ENCODE assay signal across 24 mouse cellular contexts in the genomic region with DNA sequence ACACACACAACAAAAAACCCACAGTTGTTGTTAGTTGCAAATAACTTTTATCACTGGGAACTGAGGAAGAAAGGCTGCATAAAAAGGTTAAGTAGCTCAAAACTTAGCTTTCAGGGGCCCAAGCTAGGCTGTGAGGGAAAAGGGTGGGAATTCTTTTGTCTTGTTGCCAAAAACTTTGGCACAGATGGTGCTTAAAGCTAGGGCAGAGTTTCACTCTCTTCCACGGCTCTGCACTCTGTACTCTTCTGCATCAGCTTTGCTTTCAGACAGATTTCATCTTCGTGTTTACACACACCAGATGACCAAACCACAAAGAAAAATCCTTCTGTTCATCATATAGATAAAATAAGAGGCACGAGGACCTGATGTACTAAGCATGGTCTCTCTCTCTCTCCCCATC.
A peak's percentile ranks its signal among the peaks of the same experiment; 100 is the strongest.
DNase-seq lines count a peak whose midpoint lies in the region; ATAC-seq and TF ChIP-seq lines count a peak whose summit lies in the region.
"Had no signal": no experiment of that assay in that cellular context is flagged by ENCODE, and none has a peak within 500 bp of the region (broad histone marks: within the 10 kb centered on the region; RNA-seq: fewer than 3 reads in every experiment).

No protein-coding gene starts in this region.

- ATAC-seq in forebrain, embryonic 14.5 days, result peak; percentile 75; the same call in 1 of the 2 replicates
- ATAC-seq in forebrain, embryonic 11.5 days (replicated peaks; ENCODE audit: low FRiP score), result no peak
- peak; percentile 50; the same call in 1 of the 2 replicates for ATAC-seq in hindbrain, embryonic 16.5 days
- no peak for ATAC-seq in hindbrain, embryonic 14.5 days (ENCODE audit: low FRiP score)
- no peak for ATAC-seq in midbrain, embryonic 16.5 days
- no peak for ATAC-seq in midbrain, embryonic 14.5 days (ENCODE audit: low FRiP score, low TSS enrichment)
- ATAC-seq in kidney, embryonic 16.5 days (ENCODE audit: low FRiP score, low TSS enrichment), result no peak
- ATAC-seq: CD4-positive, CD25-positive, alpha-beta regulatory T cell, adult 4 months; intestine, embryonic 16.5 days had no signal

- H3K4me3 ChIP-seq in forebrain, embryonic 14.5 days (ENCODE audit: low read depth, low read length), result no peak overlapping the region
- H3K4me3 ChIP-seq in forebrain, embryonic 11.5 days (ENCODE audit: low read depth, low read length), result no peak overlapping the region
- H3K4me3 ChIP-seq in hindbrain, embryonic 16.5 days (ENCODE audit: low read length), result no peak overlapping the region
- no peak overlapping the region for H3K4me3 ChIP-seq in hindbrain, embryonic 14.5 days (replicated peaks; ENCODE audit: low read length)
- H3K4me3 ChIP-seq in midbrain, embryonic 16.5 days (ENCODE audit: low read depth, low read length), result no peak overlapping the region
- H3K4me3 ChIP-seq in midbrain, embryonic 14.5 days (replicated peaks; ENCODE audit: low read depth, low read length), result no peak overlapping the region
- no peak overlapping the region for H3K4me3 ChIP-seq in cortical plate, adult 2 months (ENCODE audit: insufficient read depth, low read length)
- no peak overlapping the region for H3K4me3 ChIP-seq in kidney, embryonic 16.5 days (ENCODE audit: low read length)
- H3K4me3 ChIP-seq: gastrocnemius, adult 2 months; hindbrain, embryonic 10.5 days; kidney, embryonic 15.5 days; limb, embryonic 10.5 days; liver, embryonic 15.5 days; neural tube, embryonic 13.5 days had no signal

- TF ChIP-seq CTCF in cortical plate, adult 2 months (IDR thresholded peaks at IDR 0.05; ENCODE audit: extremely low read depth, insufficient read depth, low read length), result no peak

- no peak overlapping the region for H3K27ac ChIP-seq in forebrain, embryonic 14.5 days (ENCODE audit: low read depth, low read length)
- no peak overlapping the region for H3K27ac ChIP-seq in forebrain, embryonic 11.5 days (ENCODE audit: low read depth, low read length)
- H3K27ac ChIP-seq in hindbrain, embryonic 16.5 days (ENCODE audit: low read depth, low read length), result no peak overlapping the region
- H3K27ac ChIP-seq in hindbrain, embryonic 14.5 days, result no peak overlapping the region
- peak overlapping the region; percentile 24; the same call in 1 of the 2 replicates for H3K27ac ChIP-seq in midbrain, embryonic 16.5 days (ENCODE audit: low read length)
- no peak overlapping the region for H3K27ac ChIP-seq in midbrain, embryonic 14.5 days (replicated peaks; ENCODE audit: low read depth, low read length)
- H3K27ac ChIP-seq in cortical plate, adult 2 months (ENCODE audit: insufficient read depth, low read length), result peak overlapping the region; percentile 83
- no peak overlapping the region for H3K27ac ChIP-seq in kidney, embryonic 16.5 days (ENCODE audit: low read length)
- H3K27ac ChIP-seq: gastrocnemius, adult 2 months; hindbrain, embryonic 10.5 days; kidney, embryonic 15.5 days; limb, embryonic 10.5 days; liver, embryonic 15.5 days; macrophage; neural tube, embryonic 13.5 days had no signal

- H3K9ac ChIP-seq in forebrain, embryonic 14.5 days (ENCODE audit: low read length), result no peak overlapping the region
- H3K9ac ChIP-seq in forebrain, embryonic 11.5 days (ENCODE audit: low read length), result no peak overlapping the region
- H3K9ac ChIP-seq in hindbrain, embryonic 16.5 days (ENCODE audit: low read depth, low read length), result no peak overlapping the region
- H3K9ac ChIP-seq in hindbrain, embryonic 14.5 days, result no peak overlapping the region
- H3K9ac ChIP-seq in midbrain, embryonic 16.5 days (ENCODE audit: low read depth, low read length), result no peak overlapping the region
- H3K9ac ChIP-seq in midbrain, embryonic 14.5 days (replicated peaks; ENCODE audit: low read length), result no peak overlapping the region
- no peak overlapping the region for H3K9ac ChIP-seq in kidney, embryonic 16.5 days (replicated peaks; ENCODE audit: low read length)
- H3K9ac ChIP-seq: kidney, embryonic 15.5 days; liver, embryonic 15.5 days; neural tube, embryonic 13.5 days had no signal

- H3K9me3 ChIP-seq in forebrain, embryonic 14.5 days (replicated peaks; ENCODE audit: control insufficient read depth, low read length), result no peaks in the 10 kb centered on the region
- H3K9me3 ChIP-seq in forebrain, embryonic 11.5 days (ENCODE audit: control insufficient read depth, low read length), result no peaks in the 10 kb centered on the region
- H3K9me3 ChIP-seq in hindbrain, embryonic 16.5 days (ENCODE audit: control insufficient read depth, low read length), result no peaks in the 10 kb centered on the region
- H3K9me3 ChIP-seq in hindbrain, embryonic 14.5 days (ENCODE audit: control insufficient read depth, low read length), result no peaks in the 10 kb centered on the region
- no peaks in the 10 kb centered on the region for H3K9me3 ChIP-seq in midbrain, embryonic 16.5 days (replicated peaks; ENCODE audit: control insufficient read depth, low read length, poor library complexity, severe bottlenecking)
- H3K9me3 ChIP-seq in midbrain, embryonic 14.5 days (ENCODE audit: control insufficient read depth, low read length), result no peaks in the 10 kb centered on the region
- no peaks in the 10 kb centered on the region for H3K9me3 ChIP-seq in kidney, embryonic 16.5 days (ENCODE audit: low read length)
- H3K9me3 ChIP-seq: hindbrain, embryonic 10.5 days; kidney, embryonic 15.5 days; limb, embryonic 10.5 days; liver, embryonic 15.5 days; neural tube, embryonic 13.5 days had no signal

- no peaks in the 10 kb centered on the region for H3K4me1 ChIP-seq in forebrain, embryonic 14.5 days (ENCODE audit: control insufficient read depth, insufficient read depth, low read length)
- H3K4me1 ChIP-seq in forebrain, embryonic 11.5 days (replicated peaks; ENCODE audit: control insufficient read depth, insufficient read depth, low read length), result no peaks in the 10 kb centered on the region
- no peaks in the 10 kb centered on the region; the same call in 1 of the 2 replicates for H3K4me1 ChIP-seq in hindbrain, embryonic 16.5 days (ENCODE audit: control insufficient read depth, insufficient read depth, low read depth, low read length)
- 0 out of 2 replicates have a peak, but pooled peaks cover 4% of the 10 kb centered on the region for H3K4me1 ChIP-seq in hindbrain, embryonic 14.5 days (replicated peaks; ENCODE audit: control insufficient read depth, insufficient read depth, low read length)
- H3K4me1 ChIP-seq in midbrain, embryonic 16.5 days (ENCODE audit: control insufficient read depth, insufficient read depth, low read length), result peaks cover 9% of the 10 kb centered on the region; the same call in 1 of the 2 replicates
- H3K4me1 ChIP-seq in midbrain, embryonic 14.5 days (ENCODE audit: control insufficient read depth, insufficient read depth, low read length), result no peaks in the 10 kb centered on the region
- H3K4me1 ChIP-seq in cortical plate, adult 2 months (ENCODE audit: control insufficient read depth, insufficient read depth, low read length), result peaks cover 9% of the 10 kb centered on the region; the same call in 1 of the 2 replicates
- no peaks in the 10 kb centered on the region for H3K4me1 ChIP-seq in kidney, embryonic 16.5 days (ENCODE audit: insufficient read depth, low read length)
- H3K4me1 ChIP-seq: hindbrain, embryonic 10.5 days; kidney, embryonic 15.5 days; limb, embryonic 10.5 days; liver, embryonic 15.5 days had no signal

- TF ChIP-seq POLR2A in cortical plate, adult 2 months (IDR thresholded peaks at IDR 0.05; ENCODE audit: extremely low read depth, insufficient read depth, low read length), result no peak

- WGBS in forebrain, embryonic 14.5 days, result 39% methylated on average over 3 of the region's 3 CpGs
- 69% methylated on average over 3 of the region's 3 CpGs for WGBS in forebrain, embryonic 11.5 days
- WGBS in hindbrain, embryonic 16.5 days, result 59% methylated on average over 3 of the region's 3 CpGs
- WGBS in hindbrain, embryonic 14.5 days, result 48% methylated on average over 3 of the region's 3 CpGs
- 45% methylated on average over 3 of the region's 3 CpGs for WGBS in midbrain, embryonic 16.5 days
- 53% methylated on average over 3 of the region's 3 CpGs for WGBS in midbrain, embryonic 14.5 days
- WGBS in kidney, embryonic 16.5 days, result 55% methylated on average over 3 of the region's 3 CpGs

- no peaks in the 10 kb centered on the region for H3K36me3 ChIP-seq in forebrain, embryonic 14.5 days (ENCODE audit: control insufficient read depth, insufficient read depth, low read length)
- H3K36me3 ChIP-seq in forebrain, embryonic 11.5 days (ENCODE audit: control insufficient read depth, insufficient read depth, low read length), result no peaks in the 10 kb centered on the region
- H3K36me3 ChIP-seq in hindbrain, embryonic 16.5 days (ENCODE audit: control insufficient read depth, insufficient read depth, low read length), result no peaks in the 10 kb centered on the region
- H3K36me3 ChIP-seq in hindbrain, embryonic 14.5 days (replicated peaks; ENCODE audit: control insufficient read depth, insufficient read depth), result no peaks in the 10 kb centered on the region
- H3K36me3 ChIP-seq in midbrain, embryonic 16.5 days (ENCODE audit: control insufficient read depth, insufficient read depth, low read length), result no peaks in the 10 kb centered on the region
- H3K36me3 ChIP-seq in midbrain, embryonic 14.5 days (ENCODE audit: control insufficient read depth, insufficient read depth, low read length), result no peaks in the 10 kb centered on the region
- no peaks in the 10 kb centered on the region for H3K36me3 ChIP-seq in kidney, embryonic 16.5 days (ENCODE audit: insufficient read depth, low read length)
- H3K36me3 ChIP-seq: hindbrain, embryonic 10.5 days; kidney, embryonic 15.5 days; limb, embryonic 10.5 days; liver, embryonic 15.5 days; neural tube, embryonic 13.5 days had no signal

- peak; percentile 48 for DNase-seq in forebrain, embryonic 14.5 days (ENCODE audit: low spot score)
- no peak for DNase-seq in forebrain, embryonic 11.5 days (ENCODE audit: low spot score)
- DNase-seq in hindbrain, embryonic 14.5 days (ENCODE audit: low spot score), result no peak
- DNase-seq in midbrain, embryonic 14.5 days, result no peak
- DNase-seq: adrenal gland, postnatal 14 days; cerebellum, adult 9-10 months; gastrocnemius, adult 2 months; heart, postnatal 10 days; kidney, postnatal 4 days; layer of hippocampus, adult 9-11 months; liver; thymus, postnatal 25 days had no signal

- no peaks in the 10 kb centered on the region for H3K27me3 ChIP-seq in forebrain, embryonic 14.5 days (replicated peaks; ENCODE audit: control insufficient read depth, insufficient read depth, low read length)
- no peaks in the 10 kb centered on the region for H3K27me3 ChIP-seq in forebrain, embryonic 11.5 days (ENCODE audit: control insufficient read depth, insufficient read depth, low read length)
- no peaks in the 10 kb centered on the region for H3K27me3 ChIP-seq in hindbrain, embryonic 16.5 days (replicated peaks; ENCODE audit: control insufficient read depth, insufficient read depth, low read length)
- no peaks in the 10 kb centered on the region for H3K27me3 ChIP-seq in hindbrain, embryonic 14.5 days (ENCODE audit: control insufficient read depth, insufficient read depth, low read length)
- no peaks in the 10 kb centered on the region for H3K27me3 ChIP-seq in midbrain, embryonic 16.5 days (ENCODE audit: control insufficient read depth, insufficient read depth, low read depth, low read length)
- no peaks in the 10 kb centered on the region for H3K27me3 ChIP-seq in midbrain, embryonic 14.5 days (ENCODE audit: control insufficient read depth, insufficient read depth, low read length)
- no peaks in the 10 kb centered on the region for H3K27me3 ChIP-seq in kidney, embryonic 16.5 days (ENCODE audit: insufficient read depth, low read length)
- H3K27me3 ChIP-seq: kidney, embryonic 15.5 days; liver, embryonic 15.5 days; neural tube, embryonic 13.5 days had no signal

- H3K4me2 ChIP-seq in forebrain, embryonic 14.5 days (ENCODE audit: low read length), result no peak overlapping the region
- no peak overlapping the region for H3K4me2 ChIP-seq in forebrain, embryonic 11.5 days (ENCODE audit: low read depth, low read length, severe bottlenecking)
- H3K4me2 ChIP-seq in hindbrain, embryonic 16.5 days (ENCODE audit: low read length), result no peak overlapping the region
- H3K4me2 ChIP-seq in hindbrain, embryonic 14.5 days (replicated peaks), result no peak overlapping the region
- H3K4me2 ChIP-seq in midbrain, embryonic 16.5 days (ENCODE audit: low read length), result no peak overlapping the region
- H3K4me2 ChIP-seq in midbrain, embryonic 14.5 days (ENCODE audit: low read length), result no peak overlapping the region
- H3K4me2 ChIP-seq in kidney, embryonic 16.5 days (replicated peaks; ENCODE audit: low read depth, low read length), result no peak overlapping the region
- H3K4me2 ChIP-seq: kidney, embryonic 15.5 days; liver, embryonic 15.5 days; neural tube, embryonic 13.5 days had no signal

Comparison
In these comparisons a context has a peak if more than half of its experiments do, and no peak if none do; other contexts are left out.
1. ATAC-seq: peak in forebrain, embryonic 14.5 days (single experiment) and hindbrain, embryonic 16.5 days (single experiment); none in forebrain, embryonic 11.5 days (single experiment), hindbrain, embryonic 14.5 days (single experiment), midbrain, embryonic 16.5 days (single experiment), midbrain, embryonic 14.5 days (single experiment) and kidney, embryonic 16.5 days (single experiment).
2. H3K27ac ChIP-seq: peak in midbrain, embryonic 16.5 days (single experiment) and cortical plate, adult 2 months (single experiment); none in forebrain, embryonic 14.5 days (single experiment), forebrain, embryonic 11.5 days (single experiment), hindbrain, embryonic 16.5 days (single experiment), hindbrain, embryonic 14.5 days (single experiment), midbrain, embryonic 14.5 days (single experiment) and kidney, embryonic 16.5 days (single experiment).